Mouse (Mus musculus): ENCODE data around the gene Rell1. TPM values are rescaled to one million over a fixed set of nuclear protein-coding genes. Genes with fewer than 3 reads are reported as not detected.
"Not testable (repeated sequence)": the region's sequence is repeated elsewhere in the genome, so short reads cannot be mapped to it uniquely, and the experiment has no call there.

Rell1 gene
- polyA plus RNA-seq, 1 experiment from 2014 or later = 8.7 TPM

DNA sequence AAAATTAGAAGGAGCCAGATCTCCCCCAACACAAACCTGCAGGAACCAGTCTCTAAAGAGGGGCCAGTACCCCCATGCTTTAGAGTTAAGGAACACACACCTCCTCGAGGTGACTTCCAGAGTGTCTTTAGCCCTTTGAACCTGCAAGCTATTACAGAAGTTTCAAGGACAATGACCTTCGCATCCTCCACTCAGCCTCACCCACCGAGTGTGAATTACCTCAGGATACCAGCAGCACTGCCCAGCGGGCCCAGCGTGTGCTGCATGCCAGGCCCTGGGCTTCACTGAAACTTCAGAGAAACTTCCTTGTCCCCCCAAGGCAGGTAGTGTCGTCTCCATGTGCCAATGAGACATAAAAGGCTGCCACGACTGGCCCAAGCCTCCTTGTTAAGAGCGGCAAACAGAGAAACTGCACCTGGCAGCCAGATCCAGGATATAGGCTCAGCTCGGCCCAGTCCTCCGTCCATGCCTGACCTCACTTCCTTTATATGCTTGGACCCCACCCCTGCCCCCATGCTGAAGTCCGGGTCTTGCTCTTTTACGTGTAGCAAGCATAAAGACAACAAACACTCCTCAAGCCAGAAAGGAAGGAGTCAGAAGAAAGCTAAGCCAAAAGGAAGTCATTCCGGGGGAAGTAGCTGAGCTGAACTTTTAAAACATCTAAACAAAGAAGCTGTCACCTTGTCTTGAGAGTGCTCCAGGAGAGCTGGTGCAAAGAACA, 45.2 kb downstream of the Rell1 start:
- 0 out of 2 replicates have a peak, but pooled peaks have one; percentile 14 for ATAC-seq (replicated peaks; ENCODE audit: insufficient number of reproducible peaks, insufficient read depth, low FRiP score, low read depth)
- Histone ChIP-seq H3K36me3 (peaks cover 4% of the 10 kb centered on the region; the same call in 1 of the 2 replicates), H3K9me3 (replicated peaks) (peaks cover 5% of the 10 kb centered on the region; the same call in 1 of the 2 replicates), H3K9ac (no peak overlapping the region), H3K27me3 (no peaks in the 10 kb centered on the region), H3K4me2 (no peak overlapping the region), H3K4me3 (no peak overlapping the region), H3K27ac (0 out of 2 replicates have a peak overlapping the region, but pooled peaks have one; percentile 11), H3K4me1 (replicated peaks) (no peaks in the 10 kb centered on the region)
- 75% methylated on average over 13 of the region's 13 CpGs for WGBS

DNA sequence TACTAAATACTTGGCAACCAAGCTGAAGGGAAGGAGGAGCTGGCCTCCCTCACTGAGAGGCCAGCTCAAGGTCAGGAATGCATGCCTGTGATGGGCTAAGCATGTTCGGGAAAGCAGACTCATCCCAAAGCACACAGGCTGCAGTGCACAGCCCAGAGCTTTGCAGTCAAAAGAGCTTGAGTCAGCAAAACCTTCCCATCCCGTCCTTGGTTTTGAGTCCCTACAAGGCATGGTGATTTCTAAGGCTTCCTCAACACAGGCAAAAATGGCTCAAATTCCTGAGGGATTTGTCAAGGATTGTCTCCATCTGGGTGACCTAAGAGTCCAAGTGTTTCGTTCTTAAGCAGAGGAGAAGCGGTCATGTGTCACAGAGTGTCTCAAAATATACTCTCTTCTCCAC, 50.5 kb downstream of the Rell1 start:
- 0 out of 2 replicates have a peak, but pooled peaks cover 4% of the 10 kb centered on the region for H3K4me1 ChIP-seq (replicated peaks)
- 0 out of 2 replicates have a peak, but pooled peaks cover 2% of the 10 kb centered on the region for H3K27me3 ChIP-seq
- no peak overlapping the region for H3K9ac ChIP-seq
- no peaks in the 10 kb centered on the region for H3K36me3 ChIP-seq
- H3K27ac ChIP-seq = no peak overlapping the region
- no peak for ATAC-seq (replicated peaks; ENCODE audit: insufficient number of reproducible peaks, insufficient read depth, low FRiP score, low read depth)
- H3K4me3 ChIP-seq = no peak overlapping the region
- WGBS = 51% methylated on average over 4 of the region's 4 CpGs
- H3K4me2 ChIP-seq = no peak overlapping the region
- H3K9me3 ChIP-seq (replicated peaks) = no peaks in the 10 kb centered on the region

DNA sequence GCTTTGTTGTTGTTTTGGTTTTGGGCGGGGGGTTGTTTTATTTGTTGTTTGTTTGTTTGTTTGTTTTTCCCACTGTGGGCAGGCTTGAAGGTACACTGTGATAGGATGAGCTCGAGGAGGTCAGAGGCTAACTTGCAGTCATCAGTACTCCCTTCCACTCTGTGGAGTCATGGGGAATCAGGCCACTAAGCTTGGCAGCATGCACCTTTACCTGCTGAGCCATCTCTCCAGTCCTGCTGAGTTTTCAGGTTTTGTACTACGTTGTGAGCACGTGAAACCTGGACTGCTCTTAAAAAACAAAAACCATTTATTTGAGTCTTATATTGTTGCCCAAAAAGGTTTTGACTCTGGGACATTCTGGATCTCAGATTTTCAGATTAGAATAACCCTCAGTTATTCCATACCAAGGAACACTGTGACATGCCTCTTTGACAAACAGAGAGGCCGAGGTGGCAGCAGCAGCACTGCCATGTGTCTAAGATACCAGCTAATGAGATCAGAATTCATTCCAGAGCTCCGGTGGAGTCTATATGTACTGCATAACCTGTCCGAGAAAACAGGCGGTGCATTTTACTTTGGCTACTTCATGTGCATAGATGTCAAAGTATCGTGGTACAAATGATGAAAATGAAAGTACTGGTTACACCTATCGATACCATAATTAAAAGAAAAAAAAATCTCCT, 52.1 kb downstream of the Rell1 start:
- no peak overlapping the region for H3K4me3 ChIP-seq
- no peak overlapping the region for H3K9ac ChIP-seq
- WGBS = 84% methylated on average over 10 of the region's 10 CpGs
- no peak overlapping the region for H3K27ac ChIP-seq
- H3K27me3 ChIP-seq = 0 out of 2 replicates have a peak, but pooled peaks cover 2% of the 10 kb centered on the region
- no peaks in the 10 kb centered on the region for H3K36me3 ChIP-seq
- H3K4me2 ChIP-seq = no peak overlapping the region
- no peaks in the 10 kb centered on the region for H3K9me3 ChIP-seq (replicated peaks)
- no peak for ATAC-seq (replicated peaks; ENCODE audit: insufficient number of reproducible peaks, insufficient read depth, low FRiP score, low read depth)
- 0 out of 2 replicates have a peak, but pooled peaks cover 4% of the 10 kb centered on the region for H3K4me1 ChIP-seq (replicated peaks)

DNA sequence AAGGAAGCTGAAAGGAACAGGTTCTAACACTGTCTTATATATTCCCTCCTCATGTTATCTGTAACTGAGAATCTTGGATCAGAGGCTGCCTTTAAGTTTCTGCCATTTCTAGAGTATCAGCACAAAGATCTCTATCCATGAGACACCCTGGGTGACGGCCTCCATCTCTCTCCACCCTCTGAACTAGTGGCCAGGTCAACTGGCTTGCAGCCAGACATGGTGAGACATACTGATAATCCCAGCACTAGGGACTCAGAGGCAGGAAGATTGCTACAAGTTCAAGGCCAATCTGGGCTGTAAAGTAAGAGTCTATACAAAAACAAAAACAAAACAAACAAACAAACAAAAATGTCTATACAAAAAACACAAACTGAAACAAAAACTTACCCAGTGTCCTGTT, 53.8 kb downstream of the Rell1 start:
- H3K27ac ChIP-seq = no peak overlapping the region
- H3K4me1 ChIP-seq (replicated peaks) = 0 out of 2 replicates have a peak, but pooled peaks cover 4% of the 10 kb centered on the region
- peaks cover 8% of the 10 kb centered on the region; the same call in 1 of the 2 replicates for H3K27me3 ChIP-seq
- H3K9ac ChIP-seq = no peak overlapping the region
- H3K9me3 ChIP-seq (replicated peaks) = no peaks in the 10 kb centered on the region
- H3K36me3 ChIP-seq = no peaks in the 10 kb centered on the region
- no peak overlapping the region for H3K4me2 ChIP-seq
- H3K4me3 ChIP-seq = no peak overlapping the region
- ATAC-seq (replicated peaks; ENCODE audit: insufficient number of reproducible peaks, insufficient read depth, low FRiP score, low read depth) = no peak
- 50% methylated on average over 1 of the region's 1 CpGs for WGBS

DNA sequence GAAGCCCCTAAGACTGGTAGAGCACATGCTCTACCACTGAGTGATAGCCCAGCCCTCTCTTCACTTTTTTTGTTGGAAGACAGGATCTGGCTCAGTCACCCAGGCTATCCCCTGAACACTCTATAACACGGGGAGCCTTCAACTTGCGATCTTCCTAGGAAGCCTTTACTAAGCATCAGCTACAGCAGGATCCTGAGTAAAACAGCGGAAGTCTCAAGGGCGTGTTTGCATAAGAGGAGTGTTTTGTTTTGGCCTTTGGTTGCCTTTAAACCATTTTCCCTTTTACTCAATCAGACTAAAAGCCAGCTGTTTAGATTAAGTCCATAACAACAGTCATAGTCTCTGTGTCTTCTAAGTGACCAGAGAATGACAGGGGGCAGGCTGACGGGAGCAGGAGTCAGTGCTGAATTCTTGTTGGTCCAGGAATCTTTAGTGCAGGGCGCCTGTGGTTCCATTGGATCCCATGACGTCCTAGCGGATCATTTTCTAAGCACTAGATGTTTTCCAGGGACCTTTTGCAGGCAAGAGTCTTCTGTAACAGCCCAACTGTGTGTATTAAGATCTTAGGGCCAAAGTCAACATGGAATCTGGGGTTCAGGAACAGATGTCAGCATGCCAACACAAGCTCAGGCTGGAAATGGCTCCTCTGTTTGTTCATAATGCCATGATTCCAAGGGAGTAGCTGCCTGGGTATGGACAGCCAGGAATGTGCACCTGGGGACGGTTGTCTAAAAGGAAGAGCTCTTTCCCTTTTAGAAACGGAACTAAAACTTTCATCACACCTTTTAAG, 58.3 kb downstream of the Rell1 start:
- no peak overlapping the region for H3K4me3 ChIP-seq
- no peak for ATAC-seq (replicated peaks; ENCODE audit: insufficient number of reproducible peaks, insufficient read depth, low FRiP score, low read depth)
- H3K27ac ChIP-seq = no peak overlapping the region
- H3K4me2 ChIP-seq = no peak overlapping the region
- no peaks in the 10 kb centered on the region; the same call in 1 of the 2 replicates for H3K4me1 ChIP-seq (replicated peaks)
- 81% methylated on average over 10 of the region's 10 CpGs for WGBS
- H3K9me3 ChIP-seq (replicated peaks) = no peaks in the 10 kb centered on the region
- no peaks in the 10 kb centered on the region for H3K36me3 ChIP-seq
- no peak overlapping the region for H3K9ac ChIP-seq
- peaks cover 31% of the 10 kb centered on the region for H3K27me3 ChIP-seq

DNA sequence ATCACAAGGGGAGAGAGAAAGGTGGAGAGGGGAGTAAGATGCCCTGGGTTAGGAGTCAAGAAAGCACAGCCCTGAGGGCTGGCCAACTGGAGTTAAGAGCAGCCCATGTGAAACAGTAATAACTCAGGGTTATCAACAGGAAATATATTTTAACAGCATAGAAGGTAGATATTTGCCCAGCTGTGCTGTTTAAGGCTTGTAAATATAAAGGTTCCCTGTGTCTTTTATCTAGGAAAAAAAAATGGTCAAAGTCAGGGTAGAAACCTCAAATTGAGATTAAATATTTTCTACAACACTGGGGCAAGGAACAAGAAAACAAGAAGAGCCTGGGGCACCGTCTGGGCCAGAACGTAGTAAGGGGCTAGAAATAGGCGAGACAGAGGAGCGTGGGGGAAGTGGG, 61.2 kb downstream of the Rell1 start:
- Histone ChIP-seq H3K4me3 (no peak overlapping the region), H3K9me3 (replicated peaks) (no peaks in the 10 kb centered on the region), H3K4me1 (replicated peaks) (no peaks in the 10 kb centered on the region; the same call in 1 of the 2 replicates), H3K27me3 (peaks cover 35% of the 10 kb centered on the region), H3K27ac (no peak overlapping the region), H3K4me2 (no peak overlapping the region), H3K9ac (no peak overlapping the region), H3K36me3 (no peaks in the 10 kb centered on the region)
- WGBS = 45% methylated on average over 4 of the region's 4 CpGs
- ATAC-seq (replicated peaks; ENCODE audit: insufficient number of reproducible peaks, insufficient read depth, low FRiP score, low read depth) = no peak

- no peaks in the 10 kb centered on the region; the same call in 1 of the 2 replicates for H3K4me1 ChIP-seq (replicated peaks)
- H3K27me3 ChIP-seq = peaks cover 35% of the 10 kb centered on the region
- no peak overlapping the region for H3K4me3 ChIP-seq
- no peak overlapping the region for H3K4me2 ChIP-seq
- no peak for ATAC-seq (replicated peaks; ENCODE audit: insufficient number of reproducible peaks, insufficient read depth, low FRiP score, low read depth)
- H3K9ac ChIP-seq = no peak overlapping the region
- H3K36me3 ChIP-seq = no peaks in the 10 kb centered on the region
- H3K9me3 ChIP-seq (replicated peaks) = no peaks in the 10 kb centered on the region
- WGBS = 37% methylated on average over 13 of the region's 13 CpGs
- no peak overlapping the region for H3K27ac ChIP-seq
These were observed 62.3 kb downstream of the Rell1 start for GRCm38 (mm10) chr5:63906149-63907093.

GRCm38 (mm10) chr5:63903329-63903728, 65.4 kb downstream of the Rell1 start:
- 72% methylated on average over 3 of the region's 3 CpGs for WGBS
- H3K4me1 ChIP-seq (replicated peaks) = no peaks in the 10 kb centered on the region; the same call in 1 of the 2 replicates
- no peak overlapping the region for H3K4me3 ChIP-seq
- no peaks in the 10 kb centered on the region for H3K36me3 ChIP-seq
- no peaks in the 10 kb centered on the region for H3K9me3 ChIP-seq (replicated peaks)
- H3K27ac ChIP-seq = no peak overlapping the region
- H3K4me2 ChIP-seq = no peak overlapping the region
- ATAC-seq (replicated peaks; ENCODE audit: insufficient number of reproducible peaks, insufficient read depth, low FRiP score, low read depth) = no peak
- peaks cover 25% of the 10 kb centered on the region for H3K27me3 ChIP-seq
- no peak overlapping the region for H3K9ac ChIP-seq

DNA sequence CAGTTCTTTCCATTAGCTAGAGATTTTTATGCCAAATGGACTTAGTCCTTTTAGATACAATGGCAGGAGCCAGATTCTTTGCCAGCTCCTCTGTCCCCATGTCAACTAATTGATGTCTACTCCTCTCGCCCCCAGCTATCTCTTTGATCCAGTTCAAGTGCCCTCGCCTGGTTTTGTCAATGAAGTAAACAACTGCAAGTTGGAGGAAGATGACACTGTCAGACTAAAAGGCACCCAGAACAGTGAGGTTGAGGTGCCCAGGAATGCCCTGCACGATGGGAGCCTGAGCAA, 70.9 kb downstream of the Rell1 start:
- Histone ChIP-seq H3K36me3 (no peaks in the 10 kb centered on the region), H3K9ac (no peak overlapping the region), H3K4me1 (replicated peaks) (no peaks in the 10 kb centered on the region), H3K9me3 (replicated peaks) (no peaks in the 10 kb centered on the region), H3K4me3 (no peak overlapping the region), H3K27ac (no peak overlapping the region), H3K27me3 (no peaks in the 10 kb centered on the region), H3K4me2 (no peak overlapping the region)
- 76% methylated on average over 3 of the region's 3 CpGs for WGBS
- ATAC-seq (replicated peaks; ENCODE audit: insufficient number of reproducible peaks, insufficient read depth, low FRiP score, low read depth) = no peak; the same call in 1 of the 2 replicates

GRCm38 (mm10) chr5:63897001-63897819, 71.5 kb downstream of the Rell1 start:
- not testable (repeated sequence) for H3K36me3 ChIP-seq; H3K9me3 ChIP-seq (replicated peaks); H3K9ac ChIP-seq; ATAC-seq (replicated peaks; ENCODE audit: insufficient number of reproducible peaks, insufficient read depth, low FRiP score, low read depth); H3K27me3 ChIP-seq; H3K4me1 ChIP-seq (replicated peaks); H3K4me3 ChIP-seq; H3K27ac ChIP-seq; H3K4me2 ChIP-seq
- WGBS = 84% methylated on average over 5 of the region's 5 CpGs
